Mouse (Mus musculus): ENCODE measurements around the gene Ankrd6. TPM values are rescaled to one million over a fixed set of nuclear protein-coding genes. Genes with fewer than 3 reads are reported as not detected.

The Ankrd6 gene
- polyA plus RNA-seq, 1 experiment from 2014 or later, result 12.0 TPM

GRCm38 (mm10) chr4:32787110-32787509, 163.5 kb downstream of the Ankrd6 start:
- Histone ChIP-seq H3K27ac (replicated peaks) (no peak overlapping the region), H3K9me3 (replicated peaks) (no peaks in the 10 kb centered on the region), H3K4me1 (no peaks in the 10 kb centered on the region), H3K4me3 (replicated peaks) (no peak overlapping the region), H3K27me3 (no peaks in the 10 kb centered on the region), H3K36me3 (no peaks in the 10 kb centered on the region), H3K9ac (no peak overlapping the region), H3K4me2 (replicated peaks) (no peak overlapping the region)
- 81% methylated on average over 1 of the region's 1 CpGs for WGBS
- ATAC-seq (ENCODE audit: insufficient number of reproducible peaks, low FRiP score, low TSS enrichment, low read depth), result no peak

- WGBS, result 93% methylated on average over 4 of the region's 4 CpGs
- Histone ChIP-seq H3K27me3 (no peaks in the 10 kb centered on the region), H3K9me3 (replicated peaks) (no peaks in the 10 kb centered on the region), H3K9ac (no peak overlapping the region), H3K36me3 (peaks cover 12% of the 10 kb centered on the region; the same call in 1 of the 2 replicates), H3K4me3 (replicated peaks) (no peak overlapping the region), H3K4me1 (no peaks in the 10 kb centered on the region), H3K4me2 (replicated peaks) (no peak overlapping the region), H3K27ac (replicated peaks) (no peak overlapping the region)
- no peak for ATAC-seq (ENCODE audit: insufficient number of reproducible peaks, low FRiP score, low TSS enrichment, low read depth)
Measured at GRCm38 (mm10) chr4:32779996-32780395, 170.6 kb downstream of the Ankrd6 start.

GRCm38 (mm10) chr4:32770284-32770810, 180.3 kb downstream of the Ankrd6 start:
- WGBS, result 92% methylated on average over 7 of the region's 7 CpGs
- Histone ChIP-seq H3K4me1 (no peaks in the 10 kb centered on the region), H3K27ac (replicated peaks) (no peak overlapping the region), H3K9ac (no peak overlapping the region), H3K4me2 (replicated peaks) (no peak overlapping the region), H3K4me3 (replicated peaks) (no peak overlapping the region), H3K9me3 (replicated peaks) (no peaks in the 10 kb centered on the region), H3K36me3 (peaks cover 71% of the 10 kb centered on the region), H3K27me3 (no peaks in the 10 kb centered on the region)
- no peak for ATAC-seq (ENCODE audit: insufficient number of reproducible peaks, low FRiP score, low TSS enrichment, low read depth)

- H3K9ac ChIP-seq, result no peak overlapping the region
- ATAC-seq (ENCODE audit: insufficient number of reproducible peaks, low FRiP score, low TSS enrichment, low read depth), result no peak
- H3K27me3 ChIP-seq, result no peaks in the 10 kb centered on the region
- no peaks in the 10 kb centered on the region for H3K4me1 ChIP-seq
- peaks cover 67% of the 10 kb centered on the region for H3K36me3 ChIP-seq
- H3K9me3 ChIP-seq (replicated peaks), result no peaks in the 10 kb centered on the region
- WGBS, result 89% methylated on average over 10 of the region's 10 CpGs
- H3K4me3 ChIP-seq (replicated peaks), result no peak overlapping the region
- H3K4me2 ChIP-seq (replicated peaks), result no peak overlapping the region
- no peak overlapping the region for H3K27ac ChIP-seq (replicated peaks)
Measured at GRCm38 (mm10) chr4:32768046-32768445, 182.6 kb downstream of the Ankrd6 start.

DNA sequence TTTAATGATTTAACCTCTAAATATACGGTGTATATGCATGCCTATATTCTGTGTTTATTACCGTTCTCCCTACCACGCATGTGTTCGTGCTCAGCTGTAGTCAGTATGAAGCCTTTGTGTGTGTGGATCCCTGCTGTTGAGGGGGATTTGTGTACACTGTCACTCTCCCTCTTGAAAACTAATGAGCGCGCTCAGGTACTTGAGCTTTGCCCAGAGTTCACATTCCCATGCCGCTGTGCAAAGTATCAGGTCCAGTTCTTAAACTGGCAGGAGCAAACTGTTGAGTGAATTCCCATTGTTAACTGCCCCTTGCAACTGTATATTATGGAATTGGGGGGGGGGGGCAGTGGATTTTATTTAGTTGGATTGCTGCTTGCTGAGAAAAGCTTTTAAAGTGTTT, 183.2 kb downstream of the Ankrd6 start:
- H3K36me3 ChIP-seq, result peaks cover 67% of the 10 kb centered on the region
- no peak overlapping the region for H3K27ac ChIP-seq (replicated peaks)

GRCm38 (mm10) chr4:32757430-32757829, 193.2 kb downstream of the Ankrd6 start:
- H3K27me3 ChIP-seq, result no peaks in the 10 kb centered on the region
- no peaks in the 10 kb centered on the region for H3K9me3 ChIP-seq (replicated peaks)
- peaks cover 69% of the 10 kb centered on the region for H3K36me3 ChIP-seq
- no peak overlapping the region for H3K9ac ChIP-seq
- H3K4me1 ChIP-seq, result no peaks in the 10 kb centered on the region
- no peak for ATAC-seq (ENCODE audit: insufficient number of reproducible peaks, low FRiP score, low TSS enrichment, low read depth)
- no peak overlapping the region for H3K4me3 ChIP-seq (replicated peaks)
- 88% methylated on average over 2 of the region's 2 CpGs for WGBS
- no peak overlapping the region for H3K27ac ChIP-seq (replicated peaks)
- no peak overlapping the region for H3K4me2 ChIP-seq (replicated peaks)

More for the DNA sequence above, 183.2 kb downstream of the Ankrd6 start:
- Histone ChIP-seq H3K4me1 (no peaks in the 10 kb centered on the region), H3K27me3 (no peaks in the 10 kb centered on the region), H3K4me3 (replicated peaks) (no peak overlapping the region), H3K9me3 (replicated peaks) (no peaks in the 10 kb centered on the region), H3K4me2 (replicated peaks) (no peak overlapping the region), H3K9ac (no peak overlapping the region)
- 94% methylated on average over 7 of the region's 7 CpGs for WGBS
- no peak for ATAC-seq (ENCODE audit: insufficient number of reproducible peaks, low FRiP score, low TSS enrichment, low read depth)

Other genes starting within 250 kb of the Ankrd6 start
- gene Lyrm2, start 150.6 kb downstream of the Ankrd6 start, polyA plus RNA-seq (2015; fragmentation: Nextera tagmentation; extraction: Ambion mirVana), result 99.8 and 108 TPM in 2 replicates
- gene Rragd, start 32.2 kb upstream of the Ankrd6 start, polyA plus RNA-seq (2015; fragmentation: Nextera tagmentation; extraction: Ambion mirVana), result 18.6 and 20.0 TPM in 2 replicates
- 40.4 and 41.2 TPM in 2 replicates for gene Ube2j1, start 80.6 kb upstream of the Ankrd6 start, polyA plus RNA-seq (2015; fragmentation: Nextera tagmentation; extraction: Ambion mirVana)
- gene Gabrr2, start 112.2 kb upstream of the Ankrd6 start, polyA plus RNA-seq (2015; fragmentation: Nextera tagmentation; extraction: Ambion mirVana), result 0.35 and 1.0 TPM in 2 replicates
- not detected in 2 replicates for gene Gabrr1, start 181.7 kb upstream of the Ankrd6 start, polyA plus RNA-seq (2015; fragmentation: Nextera tagmentation; extraction: Ambion mirVana)
- 2.5 TPM in 2 replicates for gene Pm20d2, start 238.9 kb upstream of the Ankrd6 start, polyA plus RNA-seq (2015; fragmentation: Nextera tagmentation; extraction: Ambion mirVana)